Mouse (Mus musculus): ENCODE measurements around the gene Rimbp2.

The Rimbp2 gene

DNA sequence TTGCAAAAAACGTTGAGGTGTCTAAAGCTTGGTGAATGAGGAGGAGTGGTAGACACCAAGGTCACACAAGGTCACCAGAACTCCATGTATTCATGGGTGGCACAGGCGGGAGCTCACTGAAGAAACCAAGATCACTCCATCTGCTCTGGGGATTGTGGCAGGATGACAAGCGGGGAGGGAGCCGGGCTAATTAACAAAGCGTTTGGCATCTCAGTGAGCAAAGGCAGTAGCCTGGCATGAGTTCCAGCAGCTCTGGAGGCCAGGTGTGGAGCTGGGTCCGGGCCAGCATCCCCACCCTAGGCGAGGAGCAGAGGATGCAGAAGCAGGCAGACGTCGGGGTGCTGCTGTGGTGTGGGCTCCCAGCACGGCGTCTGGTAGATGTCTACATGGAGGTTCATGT is 108.3 kb downstream of the Rimbp2 start:
- no peak for DNase-seq (ENCODE audit: low spot score)

DNA sequence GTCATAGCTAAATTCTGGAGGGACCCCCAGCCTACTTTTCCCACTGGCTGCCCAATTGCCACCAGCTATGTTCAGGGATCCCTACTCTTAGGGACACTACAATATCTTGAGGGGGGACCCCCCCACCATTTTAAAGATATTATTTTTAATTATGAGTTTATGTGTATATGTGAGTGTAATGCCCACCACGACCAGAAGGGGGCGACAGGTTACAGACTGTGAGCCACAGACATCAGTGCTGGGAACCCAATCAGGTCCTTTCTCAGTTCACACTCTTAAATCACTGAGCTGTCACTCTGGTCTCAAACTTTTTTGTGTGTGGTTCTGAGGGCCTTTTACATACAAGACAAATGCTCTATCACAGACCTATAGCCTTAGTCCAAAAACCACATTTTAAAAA is 109.3 kb downstream of the Rimbp2 start:
- no peak for DNase-seq (ENCODE audit: low spot score)

DNA sequence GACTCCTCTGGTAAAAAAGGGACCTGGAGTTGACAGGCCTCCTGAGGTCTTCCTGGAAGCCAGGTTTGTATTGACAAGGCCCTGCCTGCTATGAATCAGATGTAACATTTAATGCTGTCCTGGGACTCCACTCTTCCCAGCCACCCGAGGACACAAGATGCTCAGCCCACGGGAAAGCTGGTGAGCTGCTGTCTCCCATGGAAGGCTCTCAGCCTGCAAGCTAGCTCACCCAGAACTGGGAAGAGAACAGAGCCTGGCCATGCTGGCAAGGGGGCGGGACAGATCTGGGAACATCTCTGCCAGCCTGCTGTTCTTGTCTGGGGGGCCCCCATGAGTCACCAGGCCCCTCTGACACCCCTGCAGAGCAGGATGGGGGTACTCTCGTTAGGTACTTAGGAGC is 111.7 kb downstream of the Rimbp2 start:
- DNase-seq (ENCODE audit: low spot score): no peak

DNA sequence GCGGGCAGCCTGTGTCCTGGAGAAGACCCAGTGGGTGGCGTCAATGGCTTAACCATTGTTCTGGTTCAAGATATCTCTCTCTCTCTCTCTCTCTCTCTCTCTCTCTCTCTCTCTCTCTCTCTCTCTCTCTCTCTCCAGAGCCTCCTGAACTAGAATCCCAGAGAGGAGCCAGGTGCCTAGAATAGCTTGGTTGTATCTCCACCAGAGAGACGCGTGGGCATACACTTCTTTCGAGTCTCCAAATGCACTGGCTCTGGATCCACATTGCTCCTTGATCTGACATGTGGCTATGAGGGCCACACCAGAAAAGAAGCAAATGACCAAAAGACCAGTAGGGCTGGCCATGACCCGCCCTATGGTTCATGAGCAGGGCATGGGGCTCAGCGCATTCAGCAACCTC is 116.2 kb downstream of the Rimbp2 start:
- DNase-seq (ENCODE audit: low spot score): no peak

DNA sequence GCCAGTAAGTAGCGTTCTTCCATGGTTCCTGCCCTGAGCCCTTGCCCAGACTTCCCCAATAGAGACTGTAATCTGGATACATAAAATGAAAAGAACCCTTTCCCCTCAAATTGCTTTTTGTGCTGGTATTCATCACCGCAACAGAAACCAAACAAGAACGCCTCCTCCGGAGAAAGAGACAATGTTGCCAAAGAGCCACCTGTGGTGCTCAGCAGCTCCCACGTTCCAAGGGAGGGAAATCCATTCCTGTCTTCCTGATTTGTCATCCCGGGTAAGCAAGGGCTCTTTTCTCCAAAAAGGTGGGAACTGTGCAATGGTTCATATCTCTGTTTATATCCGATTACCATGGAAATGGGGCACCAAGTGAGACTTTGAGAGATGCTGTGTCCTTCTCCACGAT is 119.2 kb downstream of the Rimbp2 start:
- DNase-seq (ENCODE audit: low spot score): no peak

DNA sequence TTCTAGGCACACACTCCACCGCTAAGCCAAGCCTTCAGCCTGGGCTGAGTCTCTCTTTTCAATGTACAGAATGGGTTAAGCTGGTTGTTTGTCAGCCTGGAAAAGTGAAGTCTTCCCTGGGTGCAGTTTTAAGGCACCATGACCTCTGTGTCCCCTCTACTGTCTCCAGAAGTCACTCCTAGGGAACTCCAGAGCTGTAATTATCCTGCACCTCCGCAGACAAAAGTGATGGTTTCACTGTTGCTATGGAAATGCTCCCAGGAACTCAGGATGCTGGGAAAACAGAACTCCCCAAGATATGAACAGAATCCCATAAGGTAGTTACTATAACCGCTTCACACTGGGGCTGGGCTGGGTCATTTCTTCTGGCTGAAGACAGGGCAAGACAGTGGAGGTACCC is 130.4 kb downstream of the Rimbp2 start:
- no peak for DNase-seq (ENCODE audit: low spot score)

DNA sequence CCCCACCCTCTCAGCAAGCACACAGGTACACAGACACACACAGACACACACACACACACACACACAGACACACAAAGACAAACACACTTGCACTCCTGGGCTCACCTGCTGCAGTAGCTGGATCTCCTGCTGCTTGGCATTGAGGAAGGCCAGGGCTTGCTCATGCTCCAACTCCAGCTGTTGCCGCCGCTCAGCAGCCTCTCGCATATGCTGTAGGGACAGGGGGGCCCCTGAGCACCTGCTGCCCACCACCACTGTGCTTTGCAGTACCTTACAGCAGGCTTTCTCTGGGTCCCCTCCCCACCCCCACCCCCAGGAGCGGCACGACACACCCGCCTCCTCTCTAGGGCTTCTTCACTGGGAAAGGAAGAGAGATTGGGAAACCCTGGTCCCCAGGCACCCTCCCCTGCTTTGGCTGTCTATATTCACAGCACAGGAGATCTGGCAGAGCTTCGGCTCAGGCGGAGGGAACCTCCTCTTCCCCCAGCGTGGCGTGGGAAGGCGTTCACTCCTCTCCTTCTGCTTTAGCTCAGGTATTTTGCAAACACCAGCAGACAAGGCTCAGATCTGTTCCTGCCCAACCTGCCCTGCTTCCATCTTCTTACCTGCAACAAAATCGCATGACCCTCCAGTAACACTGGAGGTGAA is 133.5 kb downstream of the Rimbp2 start:
- no peak for DNase-seq (ENCODE audit: low spot score)

DNA sequence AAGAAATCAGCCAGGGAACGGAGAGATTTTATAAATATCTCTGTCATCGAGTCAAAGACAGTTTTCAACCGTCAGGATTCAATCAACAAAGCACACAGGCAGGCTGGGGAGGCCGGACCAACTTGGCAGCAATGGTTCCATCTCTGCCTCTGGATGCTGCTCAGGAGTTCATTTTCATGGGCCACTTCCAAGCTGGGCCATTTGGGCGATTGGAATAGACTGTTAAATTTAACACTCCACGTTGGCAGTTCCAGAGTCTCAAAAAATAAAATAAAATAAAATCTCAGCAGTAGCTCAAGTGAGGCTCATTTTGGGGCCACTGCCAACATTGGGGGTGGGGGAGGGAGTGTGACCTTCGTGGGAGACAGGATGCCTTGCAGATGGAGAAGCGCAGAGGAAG is 137.7 kb downstream of the Rimbp2 start:
- no peak for DNase-seq (ENCODE audit: low spot score)

DNA sequence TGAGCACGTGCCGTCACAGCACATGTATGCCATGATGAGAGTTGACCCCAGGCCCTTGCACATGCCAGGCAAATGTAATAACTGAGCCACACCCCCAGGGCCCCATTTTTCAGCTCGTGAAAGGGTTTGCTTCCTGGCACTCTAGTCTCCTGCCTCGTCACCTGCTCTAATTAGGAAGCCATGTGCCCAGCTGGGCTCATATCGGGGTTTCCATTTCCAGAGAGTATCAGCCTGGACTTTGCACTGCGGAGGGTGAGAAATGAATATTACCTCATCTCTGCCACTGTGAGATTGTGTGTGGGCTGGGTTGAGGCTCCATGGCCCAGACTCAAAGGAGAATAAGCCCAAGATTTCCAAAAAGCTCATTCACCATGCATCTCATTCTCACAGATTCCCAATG is 138.2 kb downstream of the Rimbp2 start:
- DNase-seq (ENCODE audit: low spot score): no peak

DNA sequence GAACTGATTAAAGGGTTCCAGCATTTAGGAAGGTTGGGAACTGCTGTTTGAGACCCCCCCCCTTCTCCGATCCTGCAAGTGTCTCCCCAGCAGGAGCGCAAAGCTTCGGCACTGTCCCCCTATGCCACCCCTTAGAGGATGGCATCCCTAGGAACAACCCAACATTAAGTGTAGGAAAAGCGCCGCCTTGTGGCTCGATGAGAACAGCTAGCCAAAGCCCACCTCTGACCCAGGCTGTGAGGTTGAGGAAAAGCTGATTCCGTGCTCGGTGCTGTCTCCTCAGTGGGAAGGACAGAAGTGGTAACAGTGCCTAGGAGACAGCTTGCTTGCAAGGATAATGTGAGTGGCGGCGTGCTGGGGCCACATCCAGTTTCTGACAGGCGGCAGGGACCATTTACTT is 140.2 kb downstream of the Rimbp2 start:
- no peak for DNase-seq (ENCODE audit: low spot score)

DNA sequence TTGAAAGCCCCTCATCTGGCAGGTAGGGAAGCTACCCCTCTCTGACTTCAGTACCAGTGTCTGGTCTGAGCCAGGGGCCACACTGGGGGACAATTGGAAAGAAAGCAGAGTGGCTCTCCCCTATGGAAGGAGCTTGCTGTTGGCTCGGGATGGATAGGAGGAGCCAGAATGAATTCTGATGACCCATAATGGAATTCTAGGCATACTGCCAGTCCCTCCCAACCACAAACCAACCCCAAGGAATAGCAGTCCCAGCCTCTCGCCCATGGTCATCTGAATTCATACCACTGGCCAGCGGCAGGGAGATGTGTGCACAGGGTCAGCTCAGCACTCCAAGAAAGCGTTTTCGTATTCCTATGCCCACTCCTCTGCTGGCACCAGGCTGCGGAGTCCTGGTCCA is 141.9 kb downstream of the Rimbp2 start:
- DNase-seq (ENCODE audit: low spot score): no peak

DNA sequence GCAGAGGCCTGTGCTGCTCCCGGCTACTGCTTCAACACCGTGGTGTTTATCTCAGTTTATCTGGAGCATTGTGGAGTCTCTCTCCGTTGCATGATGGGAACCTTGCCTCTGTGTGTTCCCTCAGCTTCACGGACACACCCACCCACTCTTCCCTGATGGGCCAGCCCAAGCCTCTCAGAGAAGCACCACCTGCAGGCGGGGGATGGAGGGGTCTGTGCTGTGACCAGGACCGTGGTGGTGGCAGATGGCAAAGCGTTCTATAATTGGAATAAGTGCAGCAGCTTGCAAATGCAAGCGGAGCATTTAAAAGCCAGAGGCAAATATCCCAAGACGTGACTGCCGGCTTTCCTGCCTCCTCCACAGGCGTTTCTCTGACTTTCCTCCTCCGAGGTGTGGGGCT is 143.3 kb downstream of the Rimbp2 start:
- DNase-seq (ENCODE audit: low spot score): no peak

DNA sequence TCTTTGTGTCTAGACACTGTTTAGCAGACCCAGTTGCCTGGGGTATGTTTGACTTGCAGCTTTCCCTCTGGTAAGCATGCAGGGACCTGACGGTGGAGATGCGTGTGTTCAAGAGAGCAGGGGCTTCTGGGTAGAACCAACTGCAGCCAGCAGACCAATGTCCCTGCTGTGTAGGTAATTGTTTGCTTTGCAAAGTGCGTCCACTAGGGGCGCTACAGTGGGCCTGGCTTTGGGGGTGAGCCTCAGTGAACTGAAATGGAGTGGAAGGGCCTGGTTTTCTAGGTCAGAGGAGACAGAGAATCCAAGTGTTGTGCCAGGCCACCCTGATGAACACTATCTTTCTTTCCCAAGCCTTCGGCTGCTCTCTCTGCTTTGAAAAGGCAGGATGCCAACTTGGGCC is 143.9 kb downstream of the Rimbp2 start:
- no peak for DNase-seq (ENCODE audit: low spot score)

DNA sequence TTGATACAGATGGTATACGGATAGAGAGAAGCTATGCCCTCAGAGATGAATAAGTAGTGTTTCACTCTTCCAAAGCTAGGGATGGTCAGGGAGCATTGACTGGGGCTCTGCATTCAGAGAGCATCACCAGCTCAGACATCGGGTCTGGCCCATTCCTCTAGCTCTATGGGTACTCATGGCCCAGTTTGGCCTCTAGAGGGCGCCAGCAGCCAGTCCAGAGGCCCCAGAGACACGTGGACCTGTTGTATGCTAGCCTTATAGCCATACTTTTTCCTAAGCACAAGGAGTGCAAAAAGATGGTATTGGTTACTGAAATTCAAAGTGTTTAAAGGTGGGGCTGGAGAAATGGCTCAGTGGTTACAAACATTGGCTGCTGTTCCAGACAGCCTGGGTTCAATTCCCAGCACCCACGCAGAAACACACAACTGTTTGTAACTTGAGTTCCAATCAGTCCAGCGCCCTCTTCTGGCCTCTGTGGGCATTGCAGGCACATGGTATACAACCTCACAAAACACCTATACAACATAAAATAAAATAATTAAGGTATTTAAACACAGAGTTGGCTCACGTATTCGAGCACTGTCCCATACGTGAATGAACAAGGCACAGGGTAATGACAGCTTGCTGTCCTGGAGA is 144.6 kb downstream of the Rimbp2 start:
- peak; percentile 9 for DNase-seq (ENCODE audit: low spot score)

DNA sequence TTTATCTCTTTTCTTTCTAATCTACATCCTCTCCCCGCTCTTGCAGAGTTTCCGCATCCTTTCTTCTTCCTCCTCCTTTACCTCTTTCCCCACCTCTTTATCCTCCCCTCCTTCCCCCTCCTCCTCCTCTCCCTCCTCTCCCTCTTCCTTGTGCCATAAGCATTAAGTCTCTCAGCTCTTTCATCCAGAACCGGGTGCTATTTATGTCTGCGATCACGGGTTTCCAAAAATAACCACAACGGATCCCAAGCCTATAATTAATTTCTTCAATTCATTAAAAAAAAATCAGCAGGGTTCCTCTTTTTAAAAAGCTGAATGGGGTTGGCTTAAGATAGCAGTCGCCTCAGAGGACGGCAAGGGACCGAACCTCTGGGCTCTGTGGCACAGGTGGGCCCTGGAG is 145.9 kb downstream of the Rimbp2 start:
- DNase-seq (ENCODE audit: low spot score): no peak

DNA sequence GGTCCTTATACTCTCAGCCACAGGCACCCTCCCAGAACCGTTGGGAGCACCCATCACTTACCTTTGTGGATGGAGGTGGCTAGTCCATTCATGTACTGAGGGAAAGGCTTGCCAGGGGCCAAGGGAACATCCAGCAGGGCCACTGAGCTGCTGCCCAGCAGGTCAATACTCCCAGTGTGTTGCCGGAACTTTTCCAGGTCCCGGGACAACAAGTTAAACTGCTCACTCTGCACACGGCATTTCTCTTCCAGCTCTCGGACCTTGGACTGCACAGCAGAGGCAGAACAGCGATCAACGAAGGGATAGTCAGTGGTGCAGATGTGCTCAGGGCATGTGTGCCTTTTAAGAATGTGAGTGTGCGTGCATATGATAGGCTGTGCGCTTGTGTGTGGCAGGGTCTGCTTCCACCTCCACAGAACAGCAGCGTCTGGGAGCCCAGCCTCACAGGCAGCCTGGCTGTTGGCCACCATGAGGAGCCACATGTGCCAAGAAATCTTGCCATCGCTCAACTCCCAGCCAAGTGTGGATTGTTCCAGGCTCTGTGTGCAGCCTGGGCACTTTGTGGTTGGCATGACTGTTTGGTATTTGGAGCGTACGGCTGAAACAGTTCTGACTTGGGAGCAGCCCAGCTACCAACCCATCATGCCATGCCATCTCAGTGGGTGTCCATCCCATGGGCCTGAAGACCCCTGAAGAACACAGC is 146.8 kb downstream of the Rimbp2 start:
- no peak for DNase-seq (ENCODE audit: low spot score)

DNA sequence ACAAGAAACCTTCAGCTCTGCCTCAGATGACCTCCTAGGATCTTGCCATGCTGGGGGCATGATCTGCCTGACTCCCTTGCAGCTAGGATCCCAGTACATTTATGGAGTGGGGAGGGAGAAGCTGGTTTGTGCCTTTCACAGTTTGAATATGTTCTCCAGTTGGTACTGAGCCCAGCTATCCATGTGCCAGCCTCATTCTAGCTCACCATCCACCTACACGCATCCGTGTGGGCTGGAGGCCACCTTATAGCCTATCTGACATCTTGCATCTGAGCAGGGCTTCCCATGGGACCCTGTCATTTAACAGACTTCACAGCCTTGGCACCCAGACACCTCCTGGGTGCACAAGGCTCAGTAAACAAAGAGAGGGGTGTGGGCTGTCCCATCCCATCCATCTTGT is 148.2 kb downstream of the Rimbp2 start:
- DNase-seq (ENCODE audit: low spot score): no peak

DNA sequence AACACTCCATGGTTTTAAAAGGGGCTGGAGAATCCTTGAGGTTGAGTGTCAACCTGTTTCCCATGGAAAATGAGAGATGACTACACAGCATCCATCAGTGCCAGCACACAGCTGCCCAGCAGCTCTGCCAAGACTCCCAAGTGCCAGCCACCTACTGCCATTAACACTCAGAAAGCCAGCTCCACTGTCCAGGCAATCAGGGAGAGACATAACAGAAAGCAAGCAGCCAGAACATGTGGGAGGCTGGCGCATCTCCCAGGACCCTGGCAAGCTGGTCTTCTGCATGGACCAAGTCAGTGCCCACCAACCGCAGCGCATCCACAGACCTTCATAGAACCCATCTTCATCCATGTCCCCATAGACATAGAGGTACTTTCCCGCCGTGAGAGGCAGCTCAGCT is 152.7 kb downstream of the Rimbp2 start:
- no peak for DNase-seq (ENCODE audit: low spot score)

DNA sequence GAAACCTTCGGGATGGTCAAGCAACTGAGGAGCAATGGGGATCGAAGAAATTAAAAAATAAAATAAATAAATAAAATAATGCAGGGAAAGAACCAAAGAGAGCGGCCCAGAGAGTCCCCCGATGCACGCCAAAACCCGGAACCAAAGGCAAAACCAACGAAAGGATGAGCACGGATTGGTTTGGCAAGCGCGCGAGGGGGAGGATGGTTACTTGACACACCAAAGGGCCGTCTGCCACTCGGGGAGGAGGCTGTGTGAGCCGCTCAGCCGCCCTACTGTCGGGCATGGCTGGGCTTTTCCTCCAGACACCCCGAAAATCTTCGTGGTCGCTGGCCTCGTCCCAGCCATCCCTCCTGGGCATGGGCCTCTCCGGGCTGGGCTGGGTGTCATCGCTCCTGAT is 171.7 kb downstream of the Rimbp2 start:
- DNase-seq (ENCODE audit: low spot score): no peak

DNA sequence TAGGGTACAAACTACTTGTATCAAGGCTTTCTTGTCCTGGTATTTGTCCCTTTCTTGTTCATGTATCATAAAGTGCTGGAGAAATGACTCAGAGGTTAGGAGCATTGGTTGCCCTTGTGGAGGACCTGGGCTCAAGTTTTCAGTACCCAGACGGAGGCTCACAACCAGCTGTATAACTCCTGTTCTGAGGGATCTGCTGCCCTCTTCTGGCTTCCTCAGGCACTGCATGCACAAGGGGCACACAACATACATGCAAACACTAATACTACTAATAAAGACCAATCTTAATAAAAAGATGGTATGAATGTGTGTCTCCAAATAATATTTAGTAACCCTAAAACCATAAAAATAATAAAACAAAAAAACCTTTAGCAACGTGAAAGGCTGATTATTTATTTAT is 176.9 kb downstream of the Rimbp2 start:
- DNase-seq (ENCODE audit: low spot score): no peak

DNA sequence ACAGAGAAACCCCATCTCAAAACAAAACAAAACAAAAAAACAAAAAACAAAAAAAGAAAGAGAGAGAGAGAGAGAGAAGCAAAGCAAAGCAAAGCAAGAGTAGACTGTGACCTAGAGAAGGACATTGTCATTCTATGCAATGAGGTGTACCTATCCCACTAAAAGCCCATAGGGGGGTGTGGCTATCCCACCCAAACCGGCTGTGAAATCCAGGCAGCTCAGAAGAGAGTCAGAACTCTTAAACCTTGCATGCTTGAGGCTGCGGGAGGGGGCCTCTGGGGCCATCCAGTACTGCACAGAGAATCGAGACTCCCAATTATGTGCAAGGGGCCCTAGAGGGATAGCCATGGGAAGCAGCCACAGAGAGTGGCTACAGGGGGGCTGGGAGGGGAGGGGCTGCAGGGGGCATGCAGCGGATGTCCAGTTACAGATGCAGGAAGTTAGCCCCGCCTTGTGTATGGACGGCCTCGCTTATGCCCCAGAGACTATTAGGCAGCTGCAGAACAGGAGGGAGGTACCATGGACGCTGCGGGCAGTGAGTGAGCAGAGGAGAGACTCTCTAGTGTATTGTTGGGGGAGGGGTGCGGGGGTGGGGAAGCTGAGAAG is 184.2 kb downstream of the Rimbp2 start:
- DNase-seq (ENCODE audit: low spot score): no peak

DNA sequence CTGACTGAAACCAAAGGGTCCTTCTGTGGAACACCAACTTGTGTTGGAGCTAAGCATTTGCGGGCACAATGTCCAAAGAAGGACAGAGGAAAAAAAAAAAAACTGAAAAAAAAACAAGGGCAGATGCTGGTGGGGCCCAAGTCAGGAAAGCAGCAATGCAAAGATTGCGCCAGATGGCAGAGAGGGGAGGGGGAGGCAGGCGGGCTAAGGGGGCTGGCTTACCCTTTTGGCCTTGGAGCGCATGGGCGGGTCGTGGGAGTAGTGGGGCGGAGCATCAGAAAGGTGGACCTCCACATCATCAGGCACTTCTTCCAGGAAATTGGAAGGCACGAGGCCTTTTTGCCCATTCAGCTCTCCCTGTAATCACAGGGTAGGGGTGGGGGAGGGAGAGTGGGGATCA is 192.2 kb downstream of the Rimbp2 start:
- no peak for DNase-seq (ENCODE audit: low spot score)

DNA sequence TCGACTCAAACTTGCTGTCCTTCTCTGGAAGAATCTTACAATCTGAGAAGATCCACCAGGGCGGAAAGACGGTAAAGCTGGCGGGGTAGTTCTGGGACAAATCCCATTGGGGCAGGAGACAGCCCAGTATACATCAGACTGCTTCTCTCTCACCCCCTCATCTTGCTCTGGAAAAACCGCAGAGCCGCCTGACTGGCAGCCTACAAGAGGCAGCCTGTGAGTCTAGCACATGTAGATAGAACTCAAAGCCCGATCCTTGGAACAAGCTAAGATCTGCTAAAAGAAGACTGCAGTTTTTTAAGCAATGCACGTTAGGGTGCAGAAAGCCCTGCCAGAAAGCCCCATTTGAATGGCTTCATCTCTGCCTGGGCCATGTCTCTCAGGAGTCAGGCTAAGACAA is 207.0 kb downstream of the Rimbp2 start:
- no peak for DNase-seq (ENCODE audit: low spot score)

Measured in ovary, postnatal 14 days (tissue).